Mouse (Mus musculus): ENCODE measurements around the gene Kif22. TPM values are rescaled to one million over a fixed set of nuclear protein-coding genes. Genes with fewer than 3 reads are reported as not detected.

Kif22 gene
- polyA plus RNA-seq, 1 experiment from 2014 or later, result 17.6 TPM

DNA sequence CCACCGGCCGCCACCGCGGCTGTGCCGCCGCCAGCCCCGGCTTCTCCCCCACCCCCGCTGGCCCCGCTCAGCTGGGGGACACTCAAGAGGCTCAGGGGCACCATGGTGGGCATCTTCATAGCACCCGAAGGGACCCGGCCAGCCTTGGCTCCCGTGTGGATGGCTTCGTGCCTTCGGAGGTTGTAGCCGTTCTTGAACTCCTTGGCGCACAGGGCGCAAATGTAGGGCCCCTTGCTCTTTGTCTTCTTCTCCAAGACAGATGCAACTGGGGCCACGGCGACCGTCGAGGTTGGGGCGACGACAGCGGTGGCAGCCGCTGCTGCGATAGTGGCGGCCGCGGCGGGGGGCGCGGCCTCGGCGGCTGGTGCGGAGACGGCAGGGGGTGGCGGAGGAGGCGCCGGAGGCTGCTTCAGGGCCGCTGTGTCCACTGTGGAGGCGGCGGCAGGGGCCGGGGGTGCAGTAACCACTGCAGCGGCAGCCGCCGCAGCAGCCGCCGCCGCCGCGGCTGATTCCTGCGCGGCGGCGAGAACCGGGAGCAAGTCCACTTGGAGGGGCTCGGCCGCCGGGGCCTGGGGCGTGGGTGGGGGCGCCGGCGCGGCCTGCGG, 16.6 kb downstream of the Kif22 start:
- H3K9ac ChIP-seq (ENCODE audit: low read depth, low read length), result peak overlapping the region; percentile 100
- peak overlapping the region; percentile 91 for H3K4me3 ChIP-seq (ENCODE audit: low read depth, low read length)
- WGBS, result 0% methylated on average over 52 of the region's 65 CpGs
- peaks cover 10% of the 10 kb centered on the region for H3K36me3 ChIP-seq (ENCODE audit: control insufficient read depth, insufficient read depth, low read length)
- no peak for ATAC-seq
- H3K9me3 ChIP-seq (replicated peaks; ENCODE audit: control insufficient read depth, low read length, poor library complexity, severe bottlenecking), result no peaks in the 10 kb centered on the region
- peak overlapping the region; percentile 100 for H3K27ac ChIP-seq (ENCODE audit: low read length)
- H3K4me2 ChIP-seq (ENCODE audit: low read length), result peak overlapping the region; percentile 97
- peaks cover 45% of the 10 kb centered on the region for H3K4me1 ChIP-seq (ENCODE audit: control insufficient read depth, insufficient read depth, low read length)
- H3K27me3 ChIP-seq (ENCODE audit: control insufficient read depth, insufficient read depth, low read depth, low read length), result no peaks in the 10 kb centered on the region

DNA sequence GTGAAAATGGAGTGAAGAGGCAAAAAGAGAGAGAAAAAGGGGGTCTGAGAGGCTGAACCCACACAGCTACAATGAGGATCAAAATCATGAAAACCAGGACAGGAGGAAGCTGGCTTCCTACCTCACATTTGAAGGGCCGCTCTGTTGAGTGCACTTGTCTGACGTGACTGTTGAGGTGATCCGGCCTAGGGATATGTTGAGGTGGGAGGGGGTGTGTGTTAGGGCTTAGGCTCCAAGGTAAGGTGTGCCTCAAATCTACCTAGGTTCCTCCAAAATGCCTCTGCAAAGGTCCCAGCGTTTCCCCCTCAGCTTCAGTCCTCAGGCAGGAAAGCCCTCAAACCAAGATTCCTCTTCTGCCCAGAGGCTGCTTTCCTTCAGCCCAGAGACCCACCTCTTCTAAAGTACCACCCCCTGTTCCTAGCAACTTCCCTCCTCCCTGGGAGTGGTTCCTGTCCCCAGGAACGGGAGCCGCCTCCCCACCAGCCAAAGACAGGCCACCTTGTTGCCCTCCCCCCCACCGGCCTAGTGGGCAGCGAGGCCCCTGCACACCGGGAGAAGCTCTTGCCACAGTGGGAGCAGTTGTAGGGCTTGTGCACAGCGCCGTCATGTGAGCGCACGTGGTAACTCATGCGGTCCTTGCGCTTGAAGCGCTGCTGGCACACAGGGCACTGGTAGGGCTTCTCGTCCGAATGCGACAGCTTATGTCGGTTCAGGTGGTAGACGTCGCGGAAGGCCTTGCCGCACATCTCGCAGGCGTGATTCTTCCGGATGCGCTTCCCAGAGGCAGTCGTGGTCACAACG, 17.3 kb downstream of the Kif22 start:
- under 1% methylated on average over 30 of the region's 30 CpGs for WGBS
- H3K4me3 ChIP-seq (ENCODE audit: low read depth, low read length), result peak overlapping the region; percentile 91
- peak overlapping the region; percentile 100 for H3K27ac ChIP-seq (ENCODE audit: low read length)
- H3K9me3 ChIP-seq (replicated peaks; ENCODE audit: control insufficient read depth, low read length, poor library complexity, severe bottlenecking), result no peaks in the 10 kb centered on the region
- peak overlapping the region; percentile 97 for H3K4me2 ChIP-seq (ENCODE audit: low read length)
- H3K4me1 ChIP-seq (ENCODE audit: control insufficient read depth, insufficient read depth, low read length), result peaks cover 51% of the 10 kb centered on the region
- ATAC-seq, result peak; percentile 34; the same call in 1 of the 2 replicates
- H3K36me3 ChIP-seq (ENCODE audit: control insufficient read depth, insufficient read depth, low read length), result peaks cover 10% of the 10 kb centered on the region
- no peaks in the 10 kb centered on the region for H3K27me3 ChIP-seq (ENCODE audit: control insufficient read depth, insufficient read depth, low read depth, low read length)
- peak overlapping the region; percentile 100 for H3K9ac ChIP-seq (ENCODE audit: low read depth, low read length)

DNA sequence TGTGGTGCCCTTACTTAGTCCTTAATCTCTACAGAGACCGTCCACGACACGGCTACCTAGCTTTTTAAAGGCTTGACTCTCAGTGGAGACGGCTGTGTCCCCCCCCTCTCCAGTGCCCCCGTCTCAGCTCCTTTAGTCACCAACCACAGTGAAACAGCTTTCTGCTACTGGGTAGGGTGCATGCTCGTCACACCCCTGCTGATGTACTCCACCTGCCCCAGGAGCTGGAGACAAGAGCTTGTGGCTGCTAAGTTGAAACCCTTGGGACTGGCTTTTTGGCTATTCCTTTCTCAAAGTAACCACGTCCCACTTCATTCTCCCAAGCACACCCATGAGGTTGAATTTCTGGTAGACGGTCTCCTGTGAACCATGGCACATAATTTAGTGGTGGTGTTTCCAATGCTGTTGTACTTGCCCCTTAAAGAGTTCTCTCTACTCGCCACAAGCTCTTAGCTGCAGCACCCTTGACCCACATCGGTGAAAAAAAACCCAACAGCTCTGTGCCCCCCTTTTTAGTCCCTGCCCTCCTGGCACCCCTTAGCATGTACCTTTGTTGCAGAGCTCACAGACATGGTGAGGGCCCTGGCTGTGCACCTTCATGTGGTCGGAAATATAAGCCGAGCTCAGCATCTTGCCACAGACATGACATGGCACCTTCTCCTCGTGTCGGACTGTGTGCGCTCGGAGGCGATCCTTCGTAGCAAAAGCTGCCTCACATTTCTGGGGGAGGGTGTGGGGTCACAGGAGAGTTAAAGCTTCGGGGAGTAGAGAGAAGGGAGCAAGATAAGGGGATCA, 18.2 kb downstream of the Kif22 start:
- no peak for ATAC-seq

DNA sequence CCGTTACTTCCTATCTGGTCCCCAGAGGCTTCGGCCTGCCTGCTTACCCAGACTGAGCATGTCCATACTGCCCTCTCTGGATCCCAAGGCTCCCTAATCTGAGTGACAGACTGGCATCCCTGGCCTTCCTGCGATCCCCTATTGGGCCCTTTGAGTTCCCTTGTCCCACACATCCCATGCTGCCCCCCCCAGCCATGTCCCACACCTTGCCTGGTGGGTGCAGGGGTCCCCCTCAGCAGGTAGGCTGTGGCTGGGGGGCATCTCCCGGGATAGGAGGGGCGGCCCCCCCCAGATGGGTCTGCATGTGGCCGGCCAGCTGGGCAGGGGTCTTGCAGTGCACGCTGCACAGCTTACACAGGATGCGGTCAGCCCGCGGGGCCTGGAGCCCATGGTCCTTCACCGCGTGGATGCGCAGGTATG, 19.0 kb downstream of the Kif22 start:
- Histone ChIP-seq H3K4me3 (ENCODE audit: low read depth, low read length) (peak overlapping the region; percentile 91; the same call in 1 of the 2 replicates), H3K9ac (ENCODE audit: low read depth, low read length) (peak overlapping the region; percentile 44), H3K4me2 (ENCODE audit: low read length) (peak overlapping the region; percentile 97), H3K9me3 (replicated peaks; ENCODE audit: control insufficient read depth, low read length, poor library complexity, severe bottlenecking) (no peaks in the 10 kb centered on the region), H3K4me1 (ENCODE audit: control insufficient read depth, insufficient read depth, low read length) (peaks cover 66% of the 10 kb centered on the region), H3K27me3 (ENCODE audit: control insufficient read depth, insufficient read depth, low read depth, low read length) (no peaks in the 10 kb centered on the region), H3K27ac (ENCODE audit: low read length) (no peak overlapping the region; the same call in 1 of the 2 replicates), H3K36me3 (ENCODE audit: control insufficient read depth, insufficient read depth, low read length) (peaks cover 10% of the 10 kb centered on the region)
- ATAC-seq, result no peak
- WGBS, result 66% methylated on average over 11 of the region's 13 CpGs

More for the DNA sequence above, 18.2 kb downstream of the Kif22 start:
- peak overlapping the region; percentile 91 for H3K4me3 ChIP-seq (ENCODE audit: low read depth, low read length)
- H3K27me3 ChIP-seq (ENCODE audit: control insufficient read depth, insufficient read depth, low read depth, low read length), result no peaks in the 10 kb centered on the region
- H3K27ac ChIP-seq (ENCODE audit: low read length), result peak overlapping the region; percentile 100
- H3K4me1 ChIP-seq (ENCODE audit: control insufficient read depth, insufficient read depth, low read length), result peaks cover 60% of the 10 kb centered on the region
- H3K9me3 ChIP-seq (replicated peaks; ENCODE audit: control insufficient read depth, low read length, poor library complexity, severe bottlenecking), result no peaks in the 10 kb centered on the region
- H3K9ac ChIP-seq (ENCODE audit: low read depth, low read length), result peak overlapping the region; percentile 100
- peaks cover 10% of the 10 kb centered on the region for H3K36me3 ChIP-seq (ENCODE audit: control insufficient read depth, insufficient read depth, low read length)
- peak overlapping the region; percentile 97 for H3K4me2 ChIP-seq (ENCODE audit: low read length)
- WGBS, result 13% methylated on average over 19 of the region's 19 CpGs

DNA sequence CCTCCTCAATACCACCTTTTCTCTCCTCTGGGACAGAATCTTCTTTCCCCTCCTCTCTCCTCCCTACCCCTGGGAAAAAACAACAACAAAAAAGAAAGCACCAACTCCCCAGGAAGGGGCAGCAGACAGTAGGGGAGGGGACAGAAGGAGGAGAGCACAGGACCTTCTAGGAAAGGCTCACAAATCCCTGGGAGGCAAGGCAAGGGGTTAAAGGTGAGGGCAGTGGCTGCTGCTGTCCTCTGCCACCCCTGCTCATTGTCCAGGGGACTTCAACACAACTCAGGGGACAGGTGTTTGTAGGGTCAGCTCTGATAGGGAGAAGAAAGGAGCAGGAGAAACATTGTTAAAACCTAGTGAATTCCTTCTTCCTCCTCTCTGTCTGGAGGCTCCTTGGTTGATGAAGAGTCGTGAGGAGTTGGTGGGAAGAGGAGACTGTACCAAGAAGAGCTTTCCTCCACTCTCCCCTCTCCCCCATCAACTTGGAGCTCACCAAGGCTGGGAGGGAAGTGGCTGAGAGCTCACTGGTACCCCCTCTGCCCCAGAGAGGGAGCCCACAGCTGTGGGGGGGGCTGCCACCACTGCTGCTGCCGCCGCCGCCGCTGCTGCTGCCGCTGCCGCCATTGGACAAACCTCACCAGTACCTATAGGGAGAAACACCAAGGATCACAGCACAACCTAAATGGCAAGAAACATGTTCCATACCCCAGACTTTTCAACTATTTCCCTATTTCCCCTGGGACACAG, 19.6 kb downstream of the Kif22 start:
- Histone ChIP-seq H3K4me3 (ENCODE audit: low read depth, low read length) (no peak overlapping the region), H3K27ac (ENCODE audit: low read length) (no peak overlapping the region; the same call in 1 of the 2 replicates), H3K36me3 (ENCODE audit: control insufficient read depth, insufficient read depth, low read length) (peaks cover 10% of the 10 kb centered on the region), H3K27me3 (ENCODE audit: control insufficient read depth, insufficient read depth, low read depth, low read length) (no peaks in the 10 kb centered on the region), H3K9me3 (replicated peaks; ENCODE audit: control insufficient read depth, low read length, poor library complexity, severe bottlenecking) (no peaks in the 10 kb centered on the region), H3K4me2 (ENCODE audit: low read length) (peak overlapping the region; percentile 97), H3K9ac (ENCODE audit: low read depth, low read length) (no peak overlapping the region; the same call in 1 of the 2 replicates), H3K4me1 (ENCODE audit: control insufficient read depth, insufficient read depth, low read length) (peaks cover 65% of the 10 kb centered on the region)
- 92% methylated on average over 6 of the region's 7 CpGs for WGBS
- no peak for ATAC-seq

DNA sequence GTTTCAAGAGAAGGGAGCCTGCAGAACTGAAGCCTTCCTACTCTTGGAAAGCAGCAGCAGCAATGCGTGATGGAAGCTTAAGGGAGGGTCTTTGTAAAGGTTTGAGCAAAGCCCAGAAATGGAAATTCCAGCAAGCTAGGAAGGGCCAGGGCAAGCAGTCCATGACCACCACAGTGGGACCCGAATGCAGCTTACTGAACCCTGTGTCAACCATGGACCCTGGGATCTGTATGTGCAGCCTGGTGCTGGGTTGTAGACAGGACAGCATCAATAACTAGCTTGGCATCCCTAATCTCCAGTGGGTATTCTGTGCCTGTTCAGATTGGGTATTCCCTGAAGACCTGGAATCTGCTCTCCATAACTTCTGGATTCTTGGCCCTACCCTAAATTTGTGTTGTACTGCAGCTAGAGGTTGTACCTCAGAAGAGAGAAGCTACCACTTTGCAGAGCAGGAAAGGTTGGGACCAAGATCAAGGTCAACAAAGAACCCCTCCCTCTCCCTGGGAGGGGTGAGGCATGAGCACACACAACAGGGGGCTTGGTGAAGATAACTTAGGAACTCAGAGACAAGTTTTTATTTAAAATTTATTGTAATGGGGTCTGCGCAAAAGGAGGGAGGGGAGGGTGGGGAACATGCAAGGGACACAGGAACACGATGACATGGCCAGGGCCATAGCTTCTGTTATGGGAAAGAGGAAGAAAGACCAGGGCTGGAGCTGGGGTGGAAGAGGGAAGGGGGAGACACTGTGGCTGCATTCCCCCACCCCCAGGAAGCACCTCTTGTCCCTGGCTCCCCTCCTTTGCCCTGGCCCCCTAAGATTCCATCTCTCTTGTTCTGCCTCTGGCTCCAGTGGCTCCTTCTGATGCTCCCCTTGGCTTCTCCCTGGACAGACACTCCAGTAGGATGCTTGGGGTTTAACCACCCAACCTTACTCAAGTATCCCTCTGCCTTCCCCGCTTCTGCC, 20.4 kb downstream of the Kif22 start:
- 44% methylated on average over 5 of the region's 5 CpGs for WGBS
- peak overlapping the region; percentile 53 for H3K4me3 ChIP-seq (ENCODE audit: low read depth, low read length)
- H3K9me3 ChIP-seq (replicated peaks; ENCODE audit: control insufficient read depth, low read length, poor library complexity, severe bottlenecking), result no peaks in the 10 kb centered on the region
- peaks cover 69% of the 10 kb centered on the region for H3K4me1 ChIP-seq (ENCODE audit: control insufficient read depth, insufficient read depth, low read length)
- H3K27ac ChIP-seq (ENCODE audit: low read length), result peak overlapping the region; percentile 89
- peak overlapping the region; percentile 84 for H3K9ac ChIP-seq (ENCODE audit: low read depth, low read length)
- H3K27me3 ChIP-seq (ENCODE audit: control insufficient read depth, insufficient read depth, low read depth, low read length), result no peaks in the 10 kb centered on the region
- H3K4me2 ChIP-seq (ENCODE audit: low read length), result peak overlapping the region; percentile 87
- ATAC-seq, result no peak
- H3K36me3 ChIP-seq (ENCODE audit: control insufficient read depth, insufficient read depth, low read length), result peaks cover 10% of the 10 kb centered on the region

DNA sequence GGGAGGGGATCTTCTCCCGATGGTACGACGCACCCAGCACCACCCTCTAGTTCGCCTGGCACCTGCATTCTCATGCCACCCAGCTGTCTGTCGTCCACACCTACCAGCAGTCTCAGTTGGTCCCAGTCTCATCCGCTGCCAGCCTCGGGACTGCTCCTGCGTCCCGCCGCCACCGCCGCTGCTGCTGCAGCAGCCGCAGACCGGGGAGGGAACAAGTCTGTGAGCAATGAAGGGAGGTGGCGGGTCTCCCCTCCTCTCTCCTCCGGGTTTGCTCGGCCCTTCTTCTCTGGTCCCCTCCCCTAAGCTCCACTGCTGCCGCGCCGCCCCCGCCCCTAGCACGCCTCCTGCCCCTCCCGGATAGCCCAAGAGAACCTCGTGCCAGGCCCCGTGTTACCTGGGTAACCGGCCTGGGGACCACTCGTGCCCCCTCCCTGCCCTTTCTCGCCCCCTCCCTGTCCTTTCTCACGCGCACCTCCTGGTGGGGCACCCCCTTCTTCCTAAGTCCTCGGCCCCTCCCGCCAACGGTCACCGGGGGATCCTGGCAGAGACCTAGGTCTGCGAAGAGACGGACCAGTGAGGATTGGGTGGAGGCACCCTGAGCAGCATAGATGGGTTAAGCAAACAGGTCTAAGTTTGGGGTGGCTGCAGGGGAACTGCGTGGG, 21.2 kb downstream of the Kif22 start, which contains the start of the genes Gm42742 and Prrt2:
TSS of gene Gm42742 (minus strand) at position 197 of the 662 bp plus-strand sequence.
TSS of gene Prrt2 (minus strand) at position 311 of the 662 bp plus-strand sequence.
- Histone ChIP-seq H3K9ac (ENCODE audit: low read depth, low read length) (peak within 1 kb of the TSS; percentile 84), H3K9me3 (replicated peaks; ENCODE audit: control insufficient read depth, low read length, poor library complexity, severe bottlenecking) (no peaks in the 10 kb centered on the region), H3K4me3 (ENCODE audit: low read depth, low read length) (peak within 1 kb of the TSS; percentile 53), H3K4me2 (ENCODE audit: low read length) (peak within 1 kb of the TSS; percentile 87), H3K4me1 (ENCODE audit: control insufficient read depth, insufficient read depth, low read length) (peaks cover 70% of the 10 kb centered on the region), H3K27ac (ENCODE audit: low read length) (peak within 1 kb of the TSS; percentile 89), H3K36me3 (ENCODE audit: control insufficient read depth, insufficient read depth, low read length) (peaks cover 10% of the 10 kb centered on the region), H3K27me3 (ENCODE audit: control insufficient read depth, insufficient read depth, low read depth, low read length) (no peaks in the 10 kb centered on the region)
- peak; percentile 7; the same call in 1 of the 2 replicates for ATAC-seq
- under 1% methylated on average over 32 of the region's 37 CpGs for WGBS
